Mouse (Mus musculus): Measurements from ENCODE around the gene Igsf8. TPM values are rescaled to one million over a fixed set of nuclear protein-coding genes. Genes with fewer than 3 reads are reported as not detected.

The Igsf8 gene
- polyA plus RNA-seq, 1 experiment from 2014 or later: 148 TPM

DNA sequence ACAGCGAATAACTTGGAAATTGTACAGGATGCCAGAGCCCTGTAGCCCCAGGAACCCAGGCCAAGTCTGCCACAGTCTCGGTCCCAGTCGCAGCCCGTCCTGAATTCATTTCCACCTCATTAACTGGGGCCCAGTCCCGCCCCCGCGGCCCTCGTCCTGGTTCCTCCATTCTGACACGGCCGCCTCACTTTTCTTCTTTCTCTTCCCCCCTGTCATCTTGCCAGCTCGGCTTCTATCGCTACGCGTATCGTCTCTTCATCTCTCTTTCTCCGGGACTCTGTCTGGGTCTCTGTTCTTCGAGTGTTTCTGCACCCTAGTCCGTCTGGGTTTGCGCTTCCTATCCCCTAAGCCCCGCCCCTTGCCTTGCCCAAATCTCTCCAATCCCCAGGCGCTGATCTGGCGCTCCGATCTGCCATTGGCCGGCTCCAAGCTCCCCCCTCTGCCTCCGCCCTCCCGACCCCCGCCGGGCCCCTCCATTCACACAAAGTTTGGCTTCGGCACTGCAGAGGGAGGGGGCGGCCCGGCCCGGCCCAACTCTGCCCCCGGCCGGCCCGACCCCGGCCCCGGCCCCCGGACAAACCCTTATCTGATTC, 79.4 kb downstream of the Igsf8 start, which contains the start of gene Kcnj10:
Gene Kcnj10, plus strand, starts transcription at position 482 of the 593 bp plus-strand sequence.
- ATAC-seq: peak; percentile 92

GRCm38 (mm10) chr1:172341386-172341785, 79.9 kb downstream of the Igsf8 start:
- in situ Hi-C loops (cut with MboI; ENCODE audit: low pct_unique_long_range_greater_than_20kb): loop anchor here (25.0 kb wide), 2 partner anchors 304 to 504 kb away; partner anchors contain the start of genes Cd84 and Vangl2
- peak; percentile 6 for ATAC-seq
- H3K27me3 ChIP-seq: peaks cover 23% of the 10 kb centered on the region
- no peak for DNase-seq (ENCODE audit: low read depth, low spot score)
- ChIA-PET CTCF (interaction anchor here (1.3 kb wide), 1 partner anchor 17 kb away, joined by 4 read pairs; no protein-coding TSS in a partner anchor), POLR2A (no interaction called here)
- no peak for TF ChIP-seq CTCF (IDR thresholded peaks at IDR 0.05)

More for the DNA sequence above, 79.4 kb downstream of the Igsf8 start, which contains the start of gene Kcnj10:
- no peak for TF ChIP-seq CTCF (IDR thresholded peaks at IDR 0.05)
- no peak for DNase-seq (ENCODE audit: low read depth, low spot score)
- ChIA-PET POLR2A (no interaction called here), CTCF (interaction anchor here (1.3 kb wide), 2 partner anchors 16 to 165 kb away, joined by 3 to 4 read pairs; no protein-coding TSS in a partner anchor)
- H3K27me3 ChIP-seq: peaks cover 22% of the 10 kb centered on the region
- in situ Hi-C loops (cut with MboI; ENCODE audit: low pct_unique_long_range_greater_than_20kb): loop anchor here (25.0 kb wide), 2 partner anchors 304 to 504 kb away; partner anchors contain the start of genes Cd84 and Vangl2

- in situ Hi-C loops (cut with MboI; ENCODE audit: low pct_unique_long_range_greater_than_20kb): loop anchor here (25.0 kb wide), 2 partner anchors 305 to 505 kb away; partner anchors contain the start of genes Cd84 and Vangl2
- H3K27me3 ChIP-seq: peaks cover 27% of the 10 kb centered on the region
- ATAC-seq (no peak), DNase-seq (ENCODE audit: low read depth, low spot score) (no peak)
- ChIA-PET CTCF (no interaction called here), POLR2A (no interaction called here)
- TF ChIP-seq CTCF (IDR thresholded peaks at IDR 0.05): no peak
Measured at GRCm38 (mm10) chr1:172342729-172343128, 81.3 kb downstream of the Igsf8 start.

- ATAC-seq (no peak), DNase-seq (ENCODE audit: low read depth, low spot score) (no peak)
- CTCF ChIA-PET: interaction anchor here (1.9 kb wide), 1 partner anchor 10 kb away, joined by 4 read pairs; no protein-coding TSS in a partner anchor
- in situ Hi-C loops (cut with MboI; ENCODE audit: low pct_unique_long_range_greater_than_20kb): loop anchor here (25.0 kb wide), 2 partner anchors 307 to 507 kb away; partner anchors contain the start of genes Cd84 and Vangl2
- no peak for TF ChIP-seq CTCF (IDR thresholded peaks at IDR 0.05)
- POLR2A ChIA-PET: no interaction called here
- peaks cover 30% of the 10 kb centered on the region for H3K27me3 ChIP-seq
Measured at GRCm38 (mm10) chr1:172343914-172344313, 82.5 kb downstream of the Igsf8 start.

- no peak for TF ChIP-seq CTCF (IDR thresholded peaks at IDR 0.05)
- ATAC-seq: no peak
- ChIA-PET POLR2A (no interaction called here), CTCF (interaction anchor here (1.9 kb wide), 1 partner anchor 9 kb away, joined by 4 read pairs; no protein-coding TSS in a partner anchor)
- no peak for DNase-seq (ENCODE audit: low read depth, low spot score)
- H3K27me3 ChIP-seq: peaks cover 30% of the 10 kb centered on the region
- in situ Hi-C loops (cut with MboI; ENCODE audit: low pct_unique_long_range_greater_than_20kb): loop anchor here (25.0 kb wide), 2 partner anchors 308 to 508 kb away; partner anchors contain the start of genes Cd84 and Vangl2
Measured at GRCm38 (mm10) chr1:172344820-172345219, 83.4 kb downstream of the Igsf8 start.

- peaks cover 16% of the 10 kb centered on the region for H3K27me3 ChIP-seq
- ChIA-PET CTCF (interaction anchor here (0.7 to 2.5 kb wide), 4 partner anchors 8 to 18 kb away, joined by 3 to 10 read pairs (median 4); no protein-coding TSS in a partner anchor), POLR2A (no interaction called here)
- ATAC-seq (no peak), DNase-seq (ENCODE audit: low read depth, low spot score) (no peak)
- TF ChIP-seq CTCF (IDR thresholded peaks at IDR 0.05): no peak
- in situ Hi-C loops (cut with MboI; ENCODE audit: low pct_unique_long_range_greater_than_20kb): loop anchor here (25.0 kb wide), 2 partner anchors 309 to 509 kb away; partner anchors contain the start of genes Cd84 and Vangl2
Measured at GRCm38 (mm10) chr1:172346707-172347106, 85.3 kb downstream of the Igsf8 start.

DNA sequence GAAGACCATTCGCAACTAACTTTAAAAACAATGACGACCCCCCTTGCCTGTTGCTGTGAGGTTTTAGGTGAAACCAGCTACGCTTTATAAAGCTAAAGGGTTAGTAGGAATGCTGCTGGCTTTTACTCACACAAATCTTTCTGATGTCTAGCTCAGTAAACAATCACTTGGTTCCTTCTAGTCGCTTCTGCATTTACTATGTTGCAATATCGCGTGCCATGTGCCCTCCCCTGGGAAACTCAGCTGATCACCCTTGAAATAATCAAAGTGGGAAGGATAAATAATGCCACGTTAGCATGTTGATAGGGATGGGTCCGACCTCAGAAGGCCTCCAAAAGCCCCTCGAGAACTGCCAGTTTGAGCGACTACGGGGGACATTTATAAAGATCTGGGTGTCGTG, 85.9 kb downstream of the Igsf8 start:
- ATAC-seq (no peak), DNase-seq (ENCODE audit: low read depth, low spot score) (no peak)
- ChIA-PET POLR2A (interaction anchor here (0.6 kb wide), 1 partner anchor 187 kb away, joined by 4 read pairs; no protein-coding TSS in a partner anchor), CTCF (interaction anchor here (1.2 to 2.5 kb wide), 4 partner anchors 10 to 22 kb away, joined by 3 to 10 read pairs (median 4); no protein-coding TSS in a partner anchor)
- no peak for TF ChIP-seq CTCF (IDR thresholded peaks at IDR 0.05)
- H3K27me3 ChIP-seq: peaks cover 16% of the 10 kb centered on the region
- in situ Hi-C loops (cut with MboI; ENCODE audit: low pct_unique_long_range_greater_than_20kb): loop anchor here (25.0 kb wide), 2 partner anchors 310 to 510 kb away; partner anchors contain the start of genes Cd84 and Vangl2

DNA sequence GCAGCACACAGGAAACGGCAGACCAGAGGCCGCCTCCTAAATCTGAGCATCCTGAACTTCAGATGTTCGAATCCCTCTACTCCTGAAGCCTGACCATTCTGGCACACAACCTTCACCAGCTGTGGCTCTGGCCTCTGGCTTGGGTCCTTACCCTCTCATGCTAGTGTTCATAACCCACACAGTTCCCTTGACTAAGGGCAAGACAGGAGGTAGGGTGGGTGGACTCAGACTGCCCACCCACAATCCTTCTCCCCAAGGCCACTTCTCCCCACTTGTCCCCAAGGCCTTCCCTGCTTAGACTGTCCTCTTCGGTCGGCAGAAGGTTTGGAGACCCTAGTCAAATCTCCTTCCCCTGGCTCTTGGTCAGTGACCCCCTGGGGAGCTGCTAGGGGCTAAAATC, 88.1 kb downstream of the Igsf8 start:
- in situ Hi-C loops (cut with MboI; ENCODE audit: low pct_unique_long_range_greater_than_20kb): loop anchor here (25.0 kb wide), 2 partner anchors 312 to 512 kb away; partner anchors contain the start of genes Cd84 and Vangl2
- no peak for TF ChIP-seq CTCF (IDR thresholded peaks at IDR 0.05)
- peaks cover 11% of the 10 kb centered on the region for H3K27me3 ChIP-seq
- POLR2A ChIA-PET: interaction anchor here (0.6 kb wide), 2 partner anchors 10 to 33 kb away, joined by 3 read pairs; no protein-coding TSS in a partner anchor
- DNase-seq (ENCODE audit: low read depth, low spot score): no peak
- CTCF ChIA-PET: no interaction called here
- no peak for ATAC-seq

DNA sequence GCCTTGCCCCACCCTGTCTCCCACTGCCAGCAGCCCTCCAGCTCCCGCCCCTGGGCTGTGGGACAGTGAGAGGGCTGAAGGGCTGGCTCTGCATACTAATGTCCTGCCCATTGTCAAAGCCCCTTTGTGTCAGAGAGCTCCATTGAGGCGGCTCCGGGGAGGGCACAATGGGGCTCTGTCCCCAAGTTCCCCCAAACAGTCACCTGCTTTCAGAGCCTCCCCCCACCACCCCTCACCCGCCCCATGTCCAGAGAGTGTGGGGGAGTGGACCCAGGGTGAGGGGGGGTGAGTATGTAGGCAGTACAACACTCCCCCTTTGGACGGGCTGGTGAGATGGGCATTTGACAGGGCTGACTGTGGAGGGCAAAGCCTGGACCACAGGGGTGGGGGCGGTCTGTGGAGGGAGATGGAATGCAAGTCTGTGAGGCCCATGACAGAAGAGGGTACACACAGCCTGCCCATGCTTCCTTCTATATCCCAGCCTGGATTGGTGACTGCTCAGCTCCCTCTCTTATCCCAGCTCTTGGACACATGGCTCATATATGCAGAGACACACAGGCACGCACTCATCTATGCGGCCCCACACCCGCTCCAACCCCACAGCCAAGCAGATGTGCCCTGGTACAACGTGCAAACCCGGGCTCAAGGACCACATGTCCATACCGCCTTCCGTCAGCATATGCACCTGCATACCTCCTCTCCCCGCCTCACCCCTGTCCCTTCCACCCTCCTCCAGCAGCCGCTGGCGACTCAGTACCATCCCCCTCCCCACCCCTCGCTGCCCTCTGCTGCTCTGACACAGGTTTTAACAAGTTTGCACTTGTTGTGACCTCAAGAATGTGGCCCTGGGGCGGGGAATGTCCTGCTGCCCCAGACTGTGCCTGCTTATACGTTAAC, 88.7 kb downstream of the Igsf8 start:
- ChIA-PET CTCF (no interaction called here), POLR2A (interaction anchor here (0.6 kb wide), 2 partner anchors 11 to 33 kb away, joined by 3 read pairs; no protein-coding TSS in a partner anchor)
- H3K27me3 ChIP-seq: peaks cover 11% of the 10 kb centered on the region
- no peak for DNase-seq (ENCODE audit: low read depth, low spot score)
- no peak for TF ChIP-seq CTCF (IDR thresholded peaks at IDR 0.05)
- peak; percentile 65 for ATAC-seq
- in situ Hi-C loops (cut with MboI; ENCODE audit: low pct_unique_long_range_greater_than_20kb): loop anchor here (25.0 kb wide), 2 partner anchors 313 to 513 kb away; partner anchors contain the start of genes Cd84 and Vangl2

DNA sequence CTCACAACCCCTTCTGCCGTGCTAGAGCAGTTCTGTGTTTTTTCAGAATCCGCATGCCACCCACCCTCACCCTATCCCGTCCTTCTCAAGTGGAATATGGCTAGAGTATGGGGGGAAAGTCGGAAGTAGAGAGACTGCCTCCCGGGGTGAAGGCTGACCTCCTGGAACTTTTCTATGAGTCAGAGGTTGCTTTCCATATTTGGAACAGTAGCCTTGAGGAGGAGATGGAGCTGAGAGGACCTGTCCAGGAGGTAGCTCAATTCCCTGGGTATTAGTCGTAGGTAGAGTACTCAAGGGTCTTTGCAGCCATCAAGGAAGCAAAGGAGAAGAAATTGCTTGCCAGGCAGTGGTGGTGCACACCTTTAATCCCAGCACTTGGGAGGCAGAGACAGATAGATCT, 90.6 kb downstream of the Igsf8 start:
- peaks cover 7% of the 10 kb centered on the region for H3K27me3 ChIP-seq
- ChIA-PET POLR2A (no interaction called here), CTCF (interaction anchor here (0.9 kb wide), 1 partner anchor 13 kb away, joined by 3 read pairs; no protein-coding TSS in a partner anchor)
- no peak for TF ChIP-seq CTCF (IDR thresholded peaks at IDR 0.05)
- ATAC-seq: no peak
- DNase-seq (ENCODE audit: low read depth, low spot score): no peak
- in situ Hi-C loops (cut with MboI; ENCODE audit: low pct_unique_long_range_greater_than_20kb): no loop called here

All from Patski (cell line).